Mouse (Mus musculus) frontal cortex, adult 2 months (tissue): ENCODE results near the gene Olfr818. TPM values are rescaled to one million over a fixed set of nuclear protein-coding genes. Genes with fewer than 3 reads are reported as not detected.
"Not testable (repeated sequence)": the region's sequence is repeated elsewhere in the genome, so short reads cannot be mapped to it uniquely, and the experiment has no call there.

Source experiments
- DNase-seq, 2 experiments: peaks; one replicate each; pipeline ENCODE4 v3.0.0; 2022; ENCODE audit warnings: low spot score in 1 of 2; ENCODE audit errors: extremely low spot score in 1 of 2
- polyA plus RNA-seq: library from polyadenylated mRNA; depleted of rRNA; stranded (reverse); fragments of >200 nt; gene quantifications from 2 replicates; pipeline ENCODE4 v1.2.3, GENCODE M21; 2012; rRNA removed

Gene Olfr818
- not detected in 2 replicates for polyA plus RNA-seq

- DNase-seq = no peak
Observed at GRCm38 (mm10) chr10:129949000-129949399, at the start of gene Olfr818. Gene Olfr818 (minus strand): TSS chr10:129949100.

- DNase-seq = not testable (repeated sequence)
Observed at GRCm38 (mm10) chr10:129984962-129985361, 36.1 kb upstream of the Olfr818 start, which contains the start of gene Gm10310. Gene Gm10310 (minus strand): TSS chr10:129985062.

GRCm38 (mm10) chr10:129981867-129982266 is 33.0 kb upstream of the Olfr818 start:
- not testable (repeated sequence) for DNase-seq

- not testable (repeated sequence) for DNase-seq
Observed at GRCm38 (mm10) chr10:129976040-129976439, 27.1 kb upstream of the Olfr818 start, which contains the start of gene Olfr247. Gene Olfr247 (minus strand): TSS chr10:129976140.

- DNase-seq = not testable (repeated sequence)
Observed at GRCm38 (mm10) chr10:129972994-129973393, 24.1 kb upstream of the Olfr818 start.

- DNase-seq = not testable (repeated sequence)
Observed at GRCm38 (mm10) chr10:129967166-129967565, 18.3 kb upstream of the Olfr818 start, which contains the start of gene Olfr819. Gene Olfr819 (minus strand): TSS chr10:129967266.

GRCm38 (mm10) chr10:129966232-129966631 is 17.3 kb upstream of the Olfr818 start:
- DNase-seq = not testable (repeated sequence)

- DNase-seq = no peak
Observed at GRCm38 (mm10) chr10:129915497-129915896, 33.4 kb downstream of the Olfr818 start, which contains the start of gene Olfr816. Gene Olfr816 (minus strand): TSS chr10:129915597.

- DNase-seq = not testable (repeated sequence)
Observed at GRCm38 (mm10) chr10:129905767-129906166, 43.1 kb downstream of the Olfr818 start, which contains the start of gene Olfr815. Gene Olfr815 (minus strand): TSS chr10:129905867.

Other genes with a start within 250 kb of the Olfr818 start
- not detected in 2 replicates for gene Olfr804, start 245.9 kb downstream of the Olfr818 start, polyA plus RNA-seq
- not detected in 2 replicates for gene Olfr805, start 219.7 kb downstream of the Olfr818 start, polyA plus RNA-seq
- not detected in 2 replicates for gene Olfr806, start 207.2 kb downstream of the Olfr818 start, polyA plus RNA-seq
- gene Olfr807, start 191.3 kb downstream of the Olfr818 start, polyA plus RNA-seq = not detected in 2 replicates
- not detected in 2 replicates for gene Olfr808, start 183.6 kb downstream of the Olfr818 start, polyA plus RNA-seq
- gene Olfr809, start 174.5 kb downstream of the Olfr818 start, polyA plus RNA-seq = not detected in 2 replicates
- not detected in 2 replicates for gene Olfr810, start 154.2 kb downstream of the Olfr818 start, polyA plus RNA-seq
- gene Olfr811, start 144.7 kb downstream of the Olfr818 start, polyA plus RNA-seq = not detected in 2 replicates
- not detected in 2 replicates for gene Olfr812, start 103.0 kb downstream of the Olfr818 start, polyA plus RNA-seq
- gene Olfr813, start 93.7 kb downstream of the Olfr818 start, polyA plus RNA-seq = not detected in 2 replicates
- gene Olfr814, start 69.2 kb downstream of the Olfr818 start, polyA plus RNA-seq = not detected in 2 replicates
- gene Olfr815, start 43.2 kb downstream of the Olfr818 start, polyA plus RNA-seq = not detected in 2 replicates
- gene Olfr816, start 33.5 kb downstream of the Olfr818 start, polyA plus RNA-seq = not detected in 2 replicates
- not detected in 2 replicates for gene Olfr819, start 18.2 kb upstream of the Olfr818 start, polyA plus RNA-seq
- not detected in 2 replicates for gene Olfr247, start 27.0 kb upstream of the Olfr818 start, polyA plus RNA-seq
- gene Gm10310, start 36.0 kb upstream of the Olfr818 start, polyA plus RNA-seq = not detected in 2 replicates
- gene Olfr820, start 63.5 kb upstream of the Olfr818 start, polyA plus RNA-seq = not detected in 2 replicates
- gene Olfr821, start 81.2 kb upstream of the Olfr818 start, polyA plus RNA-seq = not detected in 2 replicates
- gene Olfr822, start 122.1 kb upstream of the Olfr818 start, polyA plus RNA-seq = not detected in 2 replicates
- not detected in 2 replicates for gene Olfr823, start 166.3 kb upstream of the Olfr818 start, polyA plus RNA-seq
- not detected in 2 replicates for gene Olfr824, start 180.9 kb upstream of the Olfr818 start, polyA plus RNA-seq
- gene Olfr825, start 217.7 kb upstream of the Olfr818 start, polyA plus RNA-seq = not detected in 2 replicates
- not detected in 2 replicates for gene Olfr826, start 235.1 kb upstream of the Olfr818 start, polyA plus RNA-seq